Mouse (Mus musculus) limb, embryonic 13.5 days (tissue): ENCODE measurements around the gene Gm14226. TPM values are rescaled to one million over a fixed set of nuclear protein-coding genes. Genes with fewer than 3 reads are reported as not detected.
A peak's percentile ranks its signal among the peaks of the same experiment; 100 is the strongest.
"Not testable (repeated sequence)": the region's sequence is repeated elsewhere in the genome, so short reads cannot be mapped to it uniquely, and the experiment has no call there.

ENCODE experiments used
- ATAC-seq: fragments of 200-750 bp; cut with Nextera tagmentation; 2 replicates; pipeline ENCODE4 v1.8.0; 2017; ENCODE audit warnings: low read depth, moderate number of reproducible peaks, moderate TSS enrichment; ENCODE audit not compliant: low FRiP score
- H3K27ac ChIP-seq: fragments of 300-500 bp; sonication (generic); 2 replicates; pipeline ENCODE4 v1.5.1; 2015; ENCODE audit warnings: inconsistent platforms, mild to moderate bottlenecking, moderate library complexity
- H3K27me3 ChIP-seq: fragments of 300-500 bp; sonication (generic); 2 replicates; pipeline ENCODE4 v1.6.1; 2015; ENCODE audit warnings: mild to moderate bottlenecking, inconsistent platforms
- H3K36me3 ChIP-seq: fragments of 300-500 bp; sonication (generic); 2 replicates; pipeline ENCODE4 v1.6.1; 2015; ENCODE audit warnings: inconsistent platforms, mild to moderate bottlenecking, moderate library complexity
- H3K4me1 ChIP-seq: fragments of 300-500 bp; sonication (generic); 2 replicates; pipeline ENCODE4 v1.6.1; 2015; ENCODE audit warnings: inconsistent platforms
- H3K4me2 ChIP-seq: fragments of 300-500 bp; sonication (generic); replicated peaks from 2 replicates; pipeline ENCODE4 v1.6.1; 2015; ENCODE audit warnings: inconsistent platforms, mild to moderate bottlenecking, moderate library complexity
- H3K4me3 ChIP-seq: fragments of 300-500 bp; sonication (generic); 2 replicates; pipeline ENCODE4 v1.5.1; 2015; ENCODE audit warnings: moderate library complexity, mild to moderate bottlenecking, inconsistent platforms
- H3K9ac ChIP-seq: fragments of 300-500 bp; sonication (generic); 2 replicates; pipeline ENCODE4 v1.6.1; 2015; ENCODE audit warnings: mild to moderate bottlenecking, inconsistent platforms
- H3K9me3 ChIP-seq: fragments of 300-500 bp; sonication (generic); 2 replicates; pipeline ENCODE4 v1.6.1; 2016; ENCODE audit warnings: inconsistent platforms
- whole genome bisulfite sequencing: fragments of 180-500 bp; shearing (Covaris S2); methylation state at CpG from one replicate; pipeline ENCODE4 v1.1.7; 2015; 5-methylcytosine and 5-hydroxymethylcytosine counted together
- polyA plus RNA-seq: library from polyadenylated mRNA; unstranded; fragments of >200 nt; fragmentation: Nextera tagmentation; extraction: Ambion mirVana; gene quantifications from 2 replicates; pipeline ENCODE4 v1.2.1, GENCODE M21; 2015

Gene Gm14226
- polyA plus RNA-seq, 1 experiment from 2014 or later, result 4.1 TPM

DNA sequence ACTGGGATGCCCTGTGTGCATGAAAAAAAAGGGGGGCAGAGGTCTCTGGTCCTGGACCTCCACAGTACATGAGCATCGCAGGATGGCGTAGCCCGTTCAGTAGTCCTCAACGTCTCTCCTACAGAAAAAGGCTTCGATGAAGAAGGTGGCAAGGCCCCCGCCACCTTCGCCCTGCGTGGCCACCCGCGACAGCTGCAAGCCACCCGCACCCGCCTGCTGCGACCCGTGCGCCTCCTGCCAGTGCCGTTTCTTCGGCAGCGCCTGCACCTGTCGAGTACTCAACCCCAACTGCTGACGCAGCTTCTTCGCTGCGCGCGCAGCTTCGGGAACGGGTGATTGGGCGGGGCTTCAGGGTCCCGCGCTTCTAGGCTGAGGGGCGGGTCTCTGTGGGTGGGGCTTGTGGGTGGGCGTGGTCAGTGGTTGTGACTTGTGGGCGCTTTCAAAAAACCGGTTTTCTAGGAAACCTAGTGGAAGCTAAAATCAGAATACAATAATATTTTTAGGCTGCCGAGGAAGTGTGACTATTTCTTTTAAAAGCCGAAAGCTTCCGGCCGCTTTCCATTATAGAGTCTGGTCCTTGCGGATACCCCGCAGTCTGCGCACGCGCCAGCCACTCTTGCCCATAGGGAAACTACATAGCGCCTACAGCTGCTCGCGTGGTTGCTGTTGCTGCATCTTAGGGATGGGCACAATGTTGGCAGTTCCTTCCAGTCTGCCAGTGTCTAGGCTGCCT lies 32.6 kb downstream of the Gm14226 start:
- WGBS, result 1% methylated on average over 45 of the region's 45 CpGs
- Histone ChIP-seq H3K4me3 (peak overlapping the region; percentile 55), H3K4me1 (peaks cover 28% of the 10 kb centered on the region), H3K27me3 (no peaks in the 10 kb centered on the region), H3K9ac (peak overlapping the region; percentile 61), H3K4me2 (peak overlapping the region; percentile 85), H3K36me3 (no peaks in the 10 kb centered on the region), H3K9me3 (no peaks in the 10 kb centered on the region), H3K27ac (peak overlapping the region; percentile 83)
- peak; percentile 93 for ATAC-seq

DNA sequence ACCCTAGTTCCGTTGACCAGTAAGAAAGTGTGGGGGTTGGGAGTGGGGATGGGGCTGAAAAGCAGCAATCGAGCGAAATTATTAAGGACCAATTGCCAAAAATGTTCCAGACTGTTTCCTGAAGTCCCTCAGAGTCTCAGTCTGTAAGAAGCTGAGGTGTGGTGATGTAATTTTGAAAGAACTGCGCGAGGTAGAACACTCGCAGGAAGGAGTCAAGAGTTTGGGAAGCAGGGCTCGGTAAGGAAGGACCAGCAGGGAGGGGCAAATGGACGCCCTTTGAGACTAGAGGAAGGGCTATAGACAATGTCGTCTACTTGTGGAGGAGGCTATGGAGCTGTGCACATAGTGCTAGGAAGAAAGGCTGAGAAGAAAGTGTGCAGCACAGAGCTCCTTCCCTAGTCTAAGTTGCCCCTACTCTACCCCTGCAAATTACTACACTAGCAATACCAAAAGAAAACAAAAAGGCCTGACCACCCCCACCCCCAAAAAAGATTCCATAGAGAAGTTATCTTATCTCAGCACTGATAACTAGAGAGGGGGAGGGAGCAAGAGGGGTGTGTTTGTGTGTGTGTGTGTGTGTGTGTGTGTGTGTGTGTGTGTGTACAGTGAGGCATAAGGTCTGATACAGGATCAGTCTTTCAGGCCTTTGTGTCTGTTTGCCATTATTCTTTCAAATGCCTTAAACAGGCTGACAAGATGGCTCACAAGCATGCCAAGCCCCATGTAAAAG lies 33.7 kb downstream of the Gm14226 start:
- H3K27ac ChIP-seq, result peak overlapping the region; percentile 83
- no peaks in the 10 kb centered on the region for H3K27me3 ChIP-seq
- H3K4me2 ChIP-seq, result peak overlapping the region; percentile 85
- peak overlapping the region; percentile 55 for H3K4me3 ChIP-seq
- H3K9me3 ChIP-seq, result no peaks in the 10 kb centered on the region
- 22% methylated on average over 9 of the region's 9 CpGs for WGBS
- ATAC-seq, result no peak
- H3K4me1 ChIP-seq, result peaks cover 28% of the 10 kb centered on the region
- peak overlapping the region; percentile 59 for H3K9ac ChIP-seq
- H3K36me3 ChIP-seq, result no peaks in the 10 kb centered on the region

DNA sequence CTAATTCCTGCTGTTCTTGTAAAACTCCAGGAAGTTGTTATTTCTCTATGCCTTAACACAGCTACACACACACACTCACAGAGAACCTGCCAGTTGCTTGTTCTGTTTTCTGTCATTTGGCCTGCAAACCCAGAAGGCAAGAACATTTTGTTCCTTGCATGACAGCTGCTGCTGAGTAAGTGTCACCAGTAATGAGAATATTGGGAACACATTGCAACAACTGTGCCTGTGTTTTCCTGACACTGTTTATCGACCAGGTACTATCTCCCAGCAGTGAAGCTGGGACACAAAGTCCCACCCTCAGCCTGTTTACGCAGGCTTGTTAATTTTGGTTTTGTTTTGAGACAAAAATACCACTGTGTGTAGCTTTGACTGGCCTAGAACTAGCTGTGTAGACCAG lies 34.6 kb downstream of the Gm14226 start:
- H3K4me3 ChIP-seq, result no peak overlapping the region
- no peak for ATAC-seq
- H3K9me3 ChIP-seq, result no peaks in the 10 kb centered on the region
- H3K9ac ChIP-seq, result no peak overlapping the region
- 56% methylated on average over 2 of the region's 2 CpGs for WGBS
- no peaks in the 10 kb centered on the region for H3K36me3 ChIP-seq
- no peak overlapping the region for H3K27ac ChIP-seq
- peaks cover 23% of the 10 kb centered on the region for H3K4me1 ChIP-seq
- no peaks in the 10 kb centered on the region for H3K27me3 ChIP-seq
- H3K4me2 ChIP-seq, result no peak overlapping the region

DNA sequence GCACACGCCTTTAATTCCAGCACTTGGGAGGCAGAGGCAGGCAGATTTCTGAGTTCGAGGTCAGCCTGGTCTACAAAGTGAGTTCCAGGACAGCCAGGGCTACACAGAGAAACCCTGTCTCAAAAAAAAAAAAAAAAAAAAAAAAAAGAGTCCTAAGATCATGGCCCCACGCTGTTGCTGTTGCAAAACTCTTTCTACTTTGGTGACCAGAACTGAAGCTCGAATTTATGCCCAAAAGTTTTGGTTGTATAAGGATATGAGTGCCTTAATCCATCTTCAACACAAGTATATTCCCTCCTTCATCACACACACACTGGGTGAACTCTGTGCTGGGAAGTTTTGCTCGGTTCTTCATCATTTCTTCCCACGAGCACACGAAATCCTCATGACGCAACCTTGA lies 35.4 kb downstream of the Gm14226 start:
- not testable (repeated sequence) for ATAC-seq, H3K4me3 ChIP-seq
- 91% methylated on average over 8 of the region's 8 CpGs for WGBS

DNA sequence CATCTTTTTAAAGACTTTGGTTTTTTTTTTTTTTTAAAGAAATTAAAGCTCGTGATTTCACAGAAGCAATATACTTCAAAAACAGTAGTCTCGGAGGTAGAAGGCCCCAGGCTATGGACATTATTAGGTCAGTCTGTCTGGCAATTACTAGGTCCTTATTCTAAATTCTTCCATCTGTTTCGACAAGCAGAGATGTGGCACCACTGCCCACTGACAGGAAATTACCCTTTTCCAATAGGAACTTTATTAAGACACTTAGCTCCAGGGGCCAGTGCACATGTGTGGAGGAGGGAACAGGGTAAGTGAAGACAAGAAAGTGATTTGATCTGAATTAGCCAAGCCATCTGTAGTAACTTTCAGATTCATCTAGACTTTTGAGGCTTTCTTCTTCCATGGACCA lies 36.6 kb downstream of the Gm14226 start:
- H3K27ac ChIP-seq, result no peak overlapping the region; the same call in 1 of the 2 replicates
- no peak overlapping the region for H3K9ac ChIP-seq
- H3K4me3 ChIP-seq, result no peak overlapping the region
- no peak overlapping the region for H3K4me2 ChIP-seq
- no peaks in the 10 kb centered on the region for H3K9me3 ChIP-seq
- WGBS, result 18% methylated on average over 3 of the region's 3 CpGs
- H3K36me3 ChIP-seq, result peaks cover 8% of the 10 kb centered on the region
- H3K27me3 ChIP-seq, result no peaks in the 10 kb centered on the region
- no peak for ATAC-seq
- peaks cover 18% of the 10 kb centered on the region for H3K4me1 ChIP-seq

More for the DNA sequence above, 35.4 kb downstream of the Gm14226 start:
- H3K27me3 ChIP-seq, H3K9ac ChIP-seq, H3K36me3 ChIP-seq, H3K27ac ChIP-seq, H3K4me2 ChIP-seq, H3K9me3 ChIP-seq: not testable (repeated sequence)
- H3K4me1 ChIP-seq, result peaks cover 18% of the 10 kb centered on the region

DNA sequence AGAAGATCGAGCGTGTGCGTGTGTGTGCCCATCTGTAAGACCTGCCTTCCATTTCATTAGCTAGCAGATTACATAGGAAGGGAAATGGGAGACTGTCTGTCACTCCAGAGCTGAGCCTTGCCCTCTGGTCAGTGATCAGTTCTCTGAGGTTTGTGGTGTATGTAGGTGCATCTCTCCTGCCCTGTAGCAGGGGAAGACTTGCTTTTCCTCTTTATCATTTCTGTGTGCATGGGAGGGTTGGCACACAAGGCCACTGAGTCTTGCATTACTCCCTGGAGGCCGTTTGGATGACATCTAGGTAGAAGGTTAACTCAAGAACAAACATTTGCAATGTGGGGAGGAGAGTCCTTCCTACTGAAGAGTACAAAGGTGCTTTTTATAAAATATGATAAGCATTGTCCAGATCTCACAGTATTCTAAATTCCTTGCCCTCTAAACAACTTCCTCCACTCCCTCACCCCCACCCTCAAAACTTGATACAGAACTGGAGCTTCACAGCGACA lies 38.1 kb downstream of the Gm14226 start:
- Histone ChIP-seq H3K4me3 (no peak overlapping the region), H3K4me2 (no peak overlapping the region), H3K27ac (no peak overlapping the region), H3K9ac (no peak overlapping the region), H3K27me3 (no peaks in the 10 kb centered on the region), H3K9me3 (no peaks in the 10 kb centered on the region), H3K4me1 (peaks cover 11% of the 10 kb centered on the region), H3K36me3 (peaks cover 16% of the 10 kb centered on the region)
- ATAC-seq, result no peak
- WGBS, result 73% methylated on average over 5 of the region's 5 CpGs

DNA sequence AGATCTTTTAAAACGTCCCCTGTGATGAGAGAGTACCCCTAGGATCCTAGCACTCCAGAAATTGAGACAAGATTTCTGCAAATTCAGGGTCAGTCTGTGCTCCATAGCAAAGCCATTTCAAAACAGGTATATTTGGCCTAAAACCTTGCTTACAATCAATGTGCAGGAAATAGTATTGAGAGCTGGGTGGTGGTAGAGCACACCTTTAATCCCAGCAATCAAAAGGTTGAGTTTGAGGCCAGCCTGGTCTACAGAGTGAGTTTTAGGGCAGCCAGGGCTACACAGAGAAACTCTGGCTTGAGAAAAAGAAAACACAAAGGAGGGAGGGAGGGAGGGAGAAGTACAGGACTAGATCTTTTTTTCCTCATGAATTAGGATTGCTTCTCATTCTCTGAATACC lies 39.3 kb downstream of the Gm14226 start:
- Histone ChIP-seq H3K27me3 (no peaks in the 10 kb centered on the region), H3K9ac (no peak overlapping the region), H3K27ac (no peak overlapping the region), H3K4me1 (no peaks in the 10 kb centered on the region), H3K4me2 (no peak overlapping the region), H3K4me3 (no peak overlapping the region), H3K9me3 (no peaks in the 10 kb centered on the region), H3K36me3 (peaks cover 28% of the 10 kb centered on the region)
- WGBS, result 67% methylated on average over 1 of the region's 1 CpGs
- no peak for ATAC-seq

DNA sequence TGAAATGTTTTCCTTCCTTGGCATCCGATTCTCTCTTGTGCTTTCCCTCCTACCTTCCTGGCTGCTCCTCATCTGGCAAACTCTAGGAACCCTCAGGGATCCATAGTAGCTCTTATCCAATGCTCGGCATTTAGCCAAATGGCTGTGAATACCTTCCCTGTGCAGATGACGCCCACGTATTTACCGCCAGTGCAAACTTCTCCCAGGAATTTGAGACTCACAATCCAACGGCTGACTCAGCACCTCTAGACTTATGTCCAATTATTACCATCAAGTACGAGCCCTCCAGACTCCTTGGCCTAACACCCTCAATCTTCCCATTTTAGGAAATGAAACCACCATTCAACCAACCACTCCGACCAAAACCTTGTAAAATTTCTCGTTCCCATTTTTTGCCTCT lies 53.0 kb downstream of the Gm14226 start:
- peaks cover 26% of the 10 kb centered on the region for H3K4me1 ChIP-seq
- H3K27me3 ChIP-seq, result no peaks in the 10 kb centered on the region
- H3K27ac ChIP-seq, result no peak overlapping the region
- H3K4me3 ChIP-seq, result no peak overlapping the region
- no peak for ATAC-seq
- H3K36me3 ChIP-seq, result peaks cover 26% of the 10 kb centered on the region
- no peak overlapping the region for H3K9ac ChIP-seq
- no peaks in the 10 kb centered on the region for H3K9me3 ChIP-seq
- 82% methylated on average over 9 of the region's 9 CpGs for WGBS
- H3K4me2 ChIP-seq, result no peak overlapping the region

DNA sequence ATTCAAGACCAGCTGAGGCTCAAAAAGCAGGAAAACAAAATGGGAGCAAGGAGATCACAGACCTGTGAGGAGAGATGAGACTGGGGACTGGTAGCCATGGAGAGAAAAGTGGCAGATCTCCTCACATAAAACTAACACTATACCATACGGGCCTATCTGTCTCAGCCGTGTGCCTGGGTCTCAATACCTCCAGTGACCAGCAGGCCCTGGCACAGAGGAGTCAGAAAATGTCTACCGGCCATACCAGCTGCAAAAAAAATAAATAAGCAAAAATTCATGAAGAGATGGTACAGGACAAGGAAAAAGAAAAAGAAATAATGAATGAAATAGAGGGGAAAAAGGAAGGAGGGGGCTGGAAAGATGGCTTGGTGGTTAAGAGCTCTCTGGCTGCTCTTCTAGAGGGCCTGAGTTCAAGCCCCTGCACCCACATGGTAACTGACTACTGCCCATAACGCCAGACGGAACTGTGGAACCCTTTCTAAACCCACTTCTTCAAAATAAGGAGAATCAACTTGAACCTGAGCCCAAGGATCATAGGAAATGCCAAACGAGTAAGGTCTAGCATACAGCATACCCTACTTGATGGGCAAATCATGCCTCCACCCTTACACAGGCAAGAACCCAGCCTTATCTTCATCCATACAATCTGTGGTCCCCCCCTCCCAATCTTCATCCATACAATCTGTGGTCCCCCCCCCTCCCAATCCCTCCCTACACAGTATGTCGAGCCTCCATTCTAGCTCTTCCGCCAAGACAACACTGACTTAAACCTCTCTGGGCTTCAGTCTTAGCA lies 54.5 kb downstream of the Gm14226 start:
- H3K4me1 ChIP-seq, result peaks cover 26% of the 10 kb centered on the region
- no peaks in the 10 kb centered on the region for H3K27me3 ChIP-seq
- no peak overlapping the region for H3K9ac ChIP-seq
- H3K4me3 ChIP-seq, result peak overlapping the region; percentile 73
- H3K36me3 ChIP-seq, result peaks cover 11% of the 10 kb centered on the region
- no peaks in the 10 kb centered on the region for H3K9me3 ChIP-seq
- 78% methylated on average over 8 of the region's 8 CpGs for WGBS
- H3K4me2 ChIP-seq, result peak overlapping the region; percentile 76
- H3K27ac ChIP-seq, result no peak overlapping the region
- ATAC-seq, result no peak

DNA sequence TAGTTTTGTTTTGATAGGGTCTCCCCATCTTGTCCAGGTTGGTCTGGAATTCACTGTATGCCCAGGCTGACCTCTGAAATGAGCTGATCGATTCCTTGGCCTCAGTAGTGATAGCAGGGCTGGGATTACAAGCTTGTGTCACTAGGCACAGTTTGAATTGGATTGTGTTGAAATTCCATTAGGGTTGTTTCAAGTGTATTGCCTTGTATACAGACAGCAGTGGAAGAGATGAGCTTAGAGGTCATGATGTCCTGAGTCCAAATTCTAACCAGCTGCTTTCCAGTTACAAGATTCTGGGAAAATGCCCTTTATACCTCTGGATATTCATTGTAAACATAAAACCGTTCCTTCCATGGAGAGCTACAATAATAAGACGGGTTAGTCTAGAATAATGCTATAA lies 55.3 kb downstream of the Gm14226 start:
- peak overlapping the region; percentile 80 for H3K9ac ChIP-seq
- H3K4me1 ChIP-seq, result peaks cover 26% of the 10 kb centered on the region
- H3K36me3 ChIP-seq, result peaks cover 3% of the 10 kb centered on the region
- WGBS, result 17% methylated on average over 3 of the region's 3 CpGs
- no peak overlapping the region for H3K27ac ChIP-seq
- H3K4me3 ChIP-seq, result peak overlapping the region; percentile 73
- H3K27me3 ChIP-seq, result no peaks in the 10 kb centered on the region
- H3K9me3 ChIP-seq, result no peaks in the 10 kb centered on the region
- ATAC-seq, result no peak
- H3K4me2 ChIP-seq, result peak overlapping the region; percentile 76

DNA sequence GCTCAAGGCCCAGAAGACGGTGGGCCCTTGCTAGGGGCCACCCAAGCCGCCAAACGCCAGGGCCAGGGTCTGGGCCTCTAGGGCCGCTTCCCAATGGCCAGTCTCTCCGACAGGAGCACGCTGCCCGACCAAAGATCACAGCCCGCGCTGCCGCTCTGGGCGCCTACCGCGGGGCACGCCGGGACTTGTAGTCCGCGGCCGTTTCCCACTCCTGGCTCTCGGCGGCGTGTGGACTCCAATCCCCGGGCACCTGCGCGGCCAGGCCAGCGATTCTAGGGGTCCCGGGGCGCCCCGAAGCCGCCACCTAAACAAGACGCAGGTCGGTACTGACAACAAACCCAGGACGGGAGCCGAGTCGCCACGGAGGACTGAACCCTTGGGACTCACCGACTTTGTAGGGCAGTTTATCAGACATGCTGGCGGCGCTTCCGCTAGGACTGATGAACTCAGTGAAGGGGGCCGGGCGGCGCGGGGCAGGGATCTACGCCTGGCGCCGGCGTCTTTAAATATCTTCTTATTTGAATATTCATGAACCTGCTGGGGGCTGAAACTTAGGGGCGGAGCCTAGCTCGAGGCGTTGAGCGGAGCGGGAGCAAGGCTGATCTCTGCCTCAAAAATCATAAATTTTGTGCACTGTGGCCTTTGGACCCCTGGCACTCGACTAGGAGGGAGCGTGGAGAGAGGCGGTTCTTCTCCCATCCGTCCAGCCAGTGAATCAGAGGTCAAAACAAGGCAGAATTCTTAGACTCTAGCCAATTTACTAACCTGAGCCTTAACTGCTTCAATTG lies 56.1 kb downstream of the Gm14226 start, which contains the start of gene Ahcy:
Gene Ahcy (minus strand): TSS at position 520 of the 788 bp plus-strand sequence.
- WGBS, result under 1% methylated on average over 56 of the region's 56 CpGs
- H3K36me3 ChIP-seq, result no peaks in the 10 kb centered on the region
- peak; percentile 95 for ATAC-seq
- H3K4me3 ChIP-seq, result peak within 1 kb of the TSS; percentile 73
- no peaks in the 10 kb centered on the region for H3K9me3 ChIP-seq
- no peaks in the 10 kb centered on the region for H3K27me3 ChIP-seq
- peak within 1 kb of the TSS; percentile 73; the same call in 1 of the 2 replicates for H3K27ac ChIP-seq
- peak within 1 kb of the TSS; percentile 76 for H3K4me2 ChIP-seq
- peak within 1 kb of the TSS; percentile 80 for H3K9ac ChIP-seq
- H3K4me1 ChIP-seq, result peaks cover 26% of the 10 kb centered on the region
